Mouse (Mus musculus) forebrain, postnatal 0 days (tissue): ENCODE measurements around the gene Mrnip. TPM values are rescaled to one million over a fixed set of nuclear protein-coding genes. Genes with fewer than 3 reads are reported as not detected.

ENCODE experiments used
- ATAC-seq: fragments of 200-750 bp; cut with Nextera tagmentation; 2 replicates; pipeline ENCODE4 v1.8.0; 2017; ENCODE audit warnings: mild to moderate bottlenecking, moderate library complexity
- DNase-seq: peaks from one replicate; pipeline ENCODE4 v3.0.0-alpha.2; 2015
- H3K27ac ChIP-seq: fragments of 300-500 bp; sonication (generic); 2 replicates; pipeline ENCODE4 v1.5.1; 2014; ENCODE audit warnings: low read depth, mild to moderate bottlenecking, antibody characterized with exemption, low read length, moderate library complexity, mixed read lengths
- H3K27me3 ChIP-seq: fragments of 300-500 bp; sonication (generic); 2 replicates; pipeline ENCODE4 v1.6.1; 2014; ENCODE audit warnings: mild to moderate bottlenecking, low read length, mixed read lengths; ENCODE audit not compliant: insufficient read depth
- H3K36me3 ChIP-seq: fragments of 300-500 bp; sonication (generic); 2 replicates; pipeline ENCODE4 v1.6.1; 2014; ENCODE audit warnings: mild to moderate bottlenecking, moderate library complexity; ENCODE audit not compliant: insufficient read depth
- H3K4me1 ChIP-seq: fragments of 300-500 bp; sonication (generic); 2 replicates; pipeline ENCODE4 v1.6.1; 2014; ENCODE audit warnings: antibody characterized with exemption; ENCODE audit not compliant: insufficient read depth
- H3K4me2 ChIP-seq: fragments of 300-500 bp; sonication (generic); 2 replicates; pipeline ENCODE4 v1.6.1; 2014; ENCODE audit warnings: low read depth, mild to moderate bottlenecking, moderate library complexity
- H3K4me3 ChIP-seq: fragments of 300-500 bp; sonication (generic); 2 replicates; pipeline ENCODE4 v1.5.1; 2014; ENCODE audit warnings: low read depth, low read length, mixed read lengths
- H3K9ac ChIP-seq: fragments of 300-500 bp; sonication (generic); 2 replicates; pipeline ENCODE4 v1.6.1; 2014; ENCODE audit warnings: mild to moderate bottlenecking
- H3K9me3 ChIP-seq: fragments of 300-500 bp; sonication (generic); 2 replicates; pipeline ENCODE4 v1.6.1; 2016; ENCODE audit warnings: low read length
- CTCF ChIP-seq: sonication (generic); IDR thresholded peaks from 2 replicates; pipeline ENCODE4 v1.5.1; 2016; ENCODE audit warnings: antibody characterized with exemption, control low read depth, low read depth
- WGBS: fragments of 180-500 bp; shearing (Covaris S2); extraction: QIAGEN DNeasy Blood & Tissue Kit; methylation state at CpG from one replicate; pipeline ENCODE4 v1.1.7; 2014; 5-methylcytosine and 5-hydroxymethylcytosine counted together
- polyA plus RNA-seq: library from polyadenylated mRNA; unstranded; fragments of >200 nt; fragmentation: Nextera tagmentation; extraction: Ambion mirVana; gene quantifications from 2 replicates; pipeline ENCODE4 v1.2.1, GENCODE M21; 2015
- total RNA-seq: library from RNA; depleted of rRNA; stranded (reverse); fragments of >200 nt; gene quantifications from 2 replicates; pipeline ENCODE4 v1.2.3, GENCODE M21; 2014

Gene Mrnip
- total and polyA plus RNA-seq, 2 experiments from 2014 or later = 32.2 to 37.5 TPM

DNA sequence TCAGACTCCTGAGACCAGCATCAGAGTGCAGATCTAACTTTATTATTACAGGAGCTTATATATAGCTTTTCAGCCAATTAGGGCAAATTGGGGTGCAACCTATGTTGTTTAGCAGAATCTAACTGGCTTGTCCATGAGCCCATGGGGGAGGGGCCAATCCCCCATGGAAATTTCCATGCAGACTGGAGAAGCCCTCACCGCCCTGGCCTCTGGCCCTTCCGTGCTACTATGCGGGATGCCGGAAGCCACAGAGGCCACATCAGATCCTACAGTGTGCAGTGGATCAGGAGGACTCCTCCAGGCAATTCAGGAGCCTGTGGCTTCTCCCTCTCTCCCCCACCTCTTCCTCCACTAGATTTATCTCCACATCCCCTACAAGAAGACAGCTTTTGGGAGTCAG, 43.6 kb downstream of the Mrnip start:
- ATAC-seq = no peak
- Histone ChIP-seq H3K4me2 (no peak overlapping the region), H3K36me3 (0 out of 2 replicates have a peak, but pooled peaks cover 5% of the 10 kb centered on the region), H3K4me3 (no peak overlapping the region), H3K27me3 (no peaks in the 10 kb centered on the region), H3K9ac (no peak overlapping the region), H3K27ac (no peak overlapping the region), H3K9me3 (no peaks in the 10 kb centered on the region), H3K4me1 (0 out of 2 replicates have a peak, but pooled peaks cover 3% of the 10 kb centered on the region)
- no peak for DNase-seq
- TF ChIP-seq CTCF = no peak
- WGBS = 66% methylated on average over 4 of the region's 4 CpGs

GRCm38 (mm10) chr11:50219833-50220232, 45.6 kb downstream of the Mrnip start:
- ATAC-seq (no peak), DNase-seq (no peak)
- Histone ChIP-seq H3K9me3 (no peaks in the 10 kb centered on the region), H3K27ac (no peak overlapping the region), H3K27me3 (no peaks in the 10 kb centered on the region), H3K36me3 (0 out of 2 replicates have a peak, but pooled peaks cover 5% of the 10 kb centered on the region), H3K9ac (no peak overlapping the region), H3K4me1 (peaks cover 14% of the 10 kb centered on the region), H3K4me2 (no peak overlapping the region), H3K4me3 (no peak overlapping the region)
- 38% methylated on average over 2 of the region's 2 CpGs for WGBS
- no peak for TF ChIP-seq CTCF

GRCm38 (mm10) chr11:50222559-50223276, 48.5 kb downstream of the Mrnip start:
- H3K36me3 ChIP-seq = peaks cover 5% of the 10 kb centered on the region; the same call in 1 of the 2 replicates
- no peaks in the 10 kb centered on the region for H3K27me3 ChIP-seq
- peak overlapping the region; percentile 94; the same call in 1 of the 2 replicates for H3K4me2 ChIP-seq
- H3K9me3 ChIP-seq = no peaks in the 10 kb centered on the region
- WGBS = 38% methylated on average over 7 of the region's 7 CpGs
- no peak for DNase-seq
- no peak overlapping the region for H3K27ac ChIP-seq
- H3K9ac ChIP-seq = no peak overlapping the region; the same call in 1 of the 2 replicates
- no peak for ATAC-seq
- TF ChIP-seq CTCF = no peak
- peaks cover 18% of the 10 kb centered on the region for H3K4me1 ChIP-seq
- no peak overlapping the region for H3K4me3 ChIP-seq

- no peak for TF ChIP-seq CTCF
- H3K4me2 ChIP-seq = peak overlapping the region; percentile 94
- ATAC-seq = peak; percentile 39
- DNase-seq = peak; percentile 78
- WGBS = 4% methylated on average over 17 of the region's 17 CpGs
- peak overlapping the region; percentile 98 for H3K4me3 ChIP-seq
- peaks cover 18% of the 10 kb centered on the region for H3K4me1 ChIP-seq
- no peaks in the 10 kb centered on the region for H3K27me3 ChIP-seq
- H3K36me3 ChIP-seq = peaks cover 5% of the 10 kb centered on the region; the same call in 1 of the 2 replicates
- peak overlapping the region; percentile 96 for H3K27ac ChIP-seq
- H3K9me3 ChIP-seq = no peaks in the 10 kb centered on the region
- peak overlapping the region; percentile 97 for H3K9ac ChIP-seq
These were observed 49.8 kb downstream of the Mrnip start for GRCm38 (mm10) chr11:50223783-50224662.

DNA sequence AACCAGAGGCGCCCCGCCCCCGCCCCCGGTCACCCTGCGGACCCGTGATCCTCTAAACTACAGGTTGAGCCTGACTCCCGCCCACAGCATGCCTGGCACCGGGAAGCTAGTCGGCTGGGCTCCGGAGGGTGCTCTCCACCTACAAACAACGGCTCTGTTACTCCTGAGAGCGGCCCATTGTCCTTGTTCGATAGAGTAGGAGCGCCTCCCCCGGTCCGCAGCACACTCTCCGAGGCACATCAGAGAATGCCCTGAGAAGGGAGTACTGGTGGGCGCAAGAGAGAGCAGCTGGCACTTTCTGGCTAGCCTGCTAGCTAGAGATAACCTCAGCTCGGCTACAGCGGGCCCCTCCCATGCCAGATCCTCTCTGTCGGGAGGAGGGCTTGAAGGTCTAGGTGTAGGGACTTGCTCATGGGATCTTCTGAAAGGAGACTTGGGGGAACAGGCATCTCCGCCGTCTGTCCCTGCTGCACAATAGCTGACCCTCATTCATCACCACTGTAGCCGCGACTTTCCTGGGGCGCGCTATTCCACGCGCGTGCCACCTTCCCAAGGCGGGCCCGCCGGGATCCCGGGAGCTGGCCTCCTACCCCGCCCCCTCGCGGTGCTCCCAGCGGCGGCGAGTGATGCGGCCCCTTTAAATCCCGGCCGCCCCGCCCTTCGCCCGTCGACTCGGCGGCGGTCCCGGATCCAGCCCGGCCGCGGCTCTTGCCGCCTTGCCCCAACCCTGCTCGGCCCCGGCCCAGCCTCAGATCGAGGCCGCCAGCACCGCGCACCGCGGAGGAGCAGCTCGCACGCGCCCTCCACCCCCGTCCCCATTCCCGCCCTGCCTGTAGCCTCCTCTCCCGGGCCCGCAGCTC, 50.7 kb downstream of the Mrnip start:
- peak; percentile 91 for DNase-seq
- 4% methylated on average over 70 of the region's 70 CpGs for WGBS
- TF ChIP-seq CTCF = peak; percentile 53
- peak overlapping the region; percentile 98 for H3K4me3 ChIP-seq
- no peaks in the 10 kb centered on the region for H3K27me3 ChIP-seq
- H3K9ac ChIP-seq = peak overlapping the region; percentile 97
- peak overlapping the region; percentile 94 for H3K4me2 ChIP-seq
- peak; percentile 81 for ATAC-seq
- peaks cover 18% of the 10 kb centered on the region for H3K4me1 ChIP-seq
- H3K27ac ChIP-seq = peak overlapping the region; percentile 96
- H3K9me3 ChIP-seq = no peaks in the 10 kb centered on the region
- H3K36me3 ChIP-seq = peaks cover 5% of the 10 kb centered on the region; the same call in 1 of the 2 replicates

DNA sequence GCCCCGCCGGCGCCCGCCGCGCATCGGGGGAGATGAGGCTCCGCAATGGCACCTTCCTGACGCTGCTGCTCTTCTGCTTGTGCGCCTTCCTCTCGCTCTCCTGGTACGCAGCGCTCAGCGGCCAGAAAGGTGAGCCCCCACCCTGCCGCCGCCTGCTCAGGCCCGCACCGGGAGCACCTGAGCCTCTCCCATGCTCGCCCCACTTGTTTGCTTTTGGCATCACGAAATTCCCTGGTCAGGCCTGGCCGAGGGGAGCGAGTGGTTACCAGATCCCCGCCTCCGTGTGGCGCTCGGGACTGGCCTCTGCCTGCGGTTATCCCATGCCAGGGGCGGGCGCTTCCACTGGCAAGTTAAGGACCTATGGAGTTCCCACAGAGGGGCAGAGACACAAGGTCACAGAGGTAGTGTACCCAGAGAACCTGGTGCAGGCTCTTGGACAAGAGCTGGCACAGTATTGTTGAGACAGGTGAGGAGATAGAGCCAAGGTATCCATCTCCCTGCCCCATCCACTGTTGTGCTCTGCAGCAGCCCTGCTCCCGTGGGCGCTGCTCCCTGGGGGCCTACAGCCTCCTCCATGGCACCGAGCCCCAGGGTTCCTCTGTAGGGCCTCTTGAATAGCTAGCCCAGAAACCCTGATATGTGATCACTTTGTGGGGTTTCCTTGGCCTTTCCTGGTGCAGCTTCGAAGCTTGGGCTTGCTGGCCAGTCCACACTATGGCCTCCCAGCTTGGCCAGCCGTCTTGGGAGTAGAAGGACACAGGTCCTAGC, 51.6 kb downstream of the Mrnip start:
- no peak for TF ChIP-seq CTCF
- H3K4me1 ChIP-seq = peaks cover 18% of the 10 kb centered on the region
- peak overlapping the region; percentile 97 for H3K9ac ChIP-seq
- DNase-seq (peak; percentile 61), ATAC-seq (peak; percentile 28)
- no peaks in the 10 kb centered on the region for H3K27me3 ChIP-seq
- no peaks in the 10 kb centered on the region for H3K9me3 ChIP-seq
- peak overlapping the region; percentile 94 for H3K4me2 ChIP-seq
- H3K36me3 ChIP-seq = peaks cover 5% of the 10 kb centered on the region; the same call in 1 of the 2 replicates
- H3K4me3 ChIP-seq = peak overlapping the region; percentile 98
- 3% methylated on average over 33 of the region's 34 CpGs for WGBS
- peak overlapping the region; percentile 96 for H3K27ac ChIP-seq
